Mouse (Mus musculus) limb, embryonic 15.5 days (tissue): ENCODE results near the gene Zfp646. TPM values are rescaled to one million over a fixed set of nuclear protein-coding genes. Genes with fewer than 3 reads are reported as not detected.
A peak's percentile ranks its signal among the peaks of the same experiment; 100 is the strongest.

ENCODE experiments used
- ATAC-seq: fragments of 200-750 bp; cut with Nextera tagmentation; 2 replicates; pipeline ENCODE4 v1.8.0; 2017; ENCODE audit warnings: low read depth, moderate TSS enrichment; ENCODE audit not compliant: insufficient number of reproducible peaks, low FRiP score, low TSS enrichment
- H3K27ac ChIP-seq: fragments of 300-500 bp; sonication (generic); 2 replicates; pipeline ENCODE4 v1.5.1; 2015; ENCODE audit warnings: moderate library complexity, mild to moderate bottlenecking, inconsistent platforms
- H3K27me3 ChIP-seq: fragments of 300-500 bp; sonication (generic); 2 replicates; pipeline ENCODE4 v1.6.1; 2015; ENCODE audit warnings: inconsistent platforms
- H3K36me3 ChIP-seq: fragments of 300-500 bp; sonication (generic); 2 replicates; pipeline ENCODE4 v1.6.1; 2015; ENCODE audit warnings: inconsistent platforms
- H3K4me1 ChIP-seq: fragments of 300-500 bp; sonication (generic); 2 replicates; pipeline ENCODE4 v1.6.1; 2015; ENCODE audit warnings: inconsistent platforms
- H3K4me2 ChIP-seq: fragments of 300-500 bp; sonication (generic); 2 replicates; pipeline ENCODE4 v1.6.1; 2015; ENCODE audit warnings: mild to moderate bottlenecking, inconsistent platforms
- H3K4me3 ChIP-seq: fragments of 300-500 bp; sonication (generic); 2 replicates; pipeline ENCODE4 v1.5.1; 2015; ENCODE audit warnings: mild to moderate bottlenecking, inconsistent platforms
- H3K9ac ChIP-seq: fragments of 300-500 bp; sonication (generic); 2 replicates; pipeline ENCODE4 v1.6.1; 2015; ENCODE audit warnings: inconsistent platforms
- H3K9me3 ChIP-seq: fragments of 300-500 bp; sonication (generic); 2 replicates; pipeline ENCODE4 v1.6.1; 2016; ENCODE audit warnings: inconsistent platforms
- WGBS: fragments of 180-500 bp; shearing (Covaris S2); methylation state at CpG from one replicate; pipeline ENCODE4 v1.1.7; 2015; 5-methylcytosine and 5-hydroxymethylcytosine counted together
- polyA plus RNA-seq: library from polyadenylated mRNA; unstranded; fragments of >200 nt; fragmentation: Nextera tagmentation; extraction: Ambion mirVana; gene quantifications from 2 replicates; pipeline ENCODE4 v1.2.1, GENCODE M21; 2015

Gene Zfp646
- polyA plus RNA-seq, 1 experiment from 2014 or later = 10.0 TPM

- H3K9ac ChIP-seq = peak within 1 kb of the TSS; percentile 66
- peak within 1 kb of the TSS; percentile 74 for H3K4me2 ChIP-seq
- H3K27me3 ChIP-seq = no peaks in the 10 kb centered on the region
- H3K36me3 ChIP-seq = peaks cover 41% of the 10 kb centered on the region
- H3K4me1 ChIP-seq = peaks cover 10% of the 10 kb centered on the region
- peak within 1 kb of the TSS; percentile 62 for H3K4me3 ChIP-seq
- ATAC-seq = peak; percentile 81
- 4% methylated on average over 38 of the region's 38 CpGs for WGBS
- peak within 1 kb of the TSS; percentile 88 for H3K27ac ChIP-seq
- H3K9me3 ChIP-seq = no peaks in the 10 kb centered on the region
Observed at GRCm38 (mm10) chr7:127903971-127904796, 28.2 kb downstream of the Zfp646 start, which contains the start of gene Bckdk. Bckdk (plus strand) TSS chr7:127904082.

DNA sequence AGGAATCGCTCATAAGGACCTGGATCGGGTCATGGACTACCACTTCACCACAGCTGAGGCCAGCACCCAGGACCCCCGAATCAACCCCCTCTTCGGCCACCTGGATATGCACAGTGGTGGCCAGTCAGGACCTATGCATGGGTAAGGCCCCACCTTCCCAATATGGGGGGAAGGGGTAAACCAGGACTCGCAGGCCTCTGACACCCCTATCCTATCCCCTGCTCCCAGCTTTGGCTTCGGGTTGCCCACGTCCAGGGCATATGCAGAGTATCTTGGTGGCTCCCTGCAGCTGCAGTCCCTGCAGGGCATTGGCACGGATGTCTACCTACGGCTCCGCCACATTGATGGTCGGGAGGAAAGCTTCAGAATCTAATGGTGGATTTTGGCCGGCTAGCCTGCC is 31.9 kb downstream of the Zfp646 start:
- Histone ChIP-seq H3K9me3 (no peaks in the 10 kb centered on the region), H3K4me2 (no peak overlapping the region), H3K27ac (no peak overlapping the region), H3K27me3 (no peaks in the 10 kb centered on the region), H3K36me3 (peaks cover 50% of the 10 kb centered on the region), H3K9ac (no peak overlapping the region), H3K4me1 (peaks cover 14% of the 10 kb centered on the region), H3K4me3 (no peak overlapping the region)
- ATAC-seq = no peak
- 95% methylated on average over 12 of the region's 12 CpGs for WGBS

DNA sequence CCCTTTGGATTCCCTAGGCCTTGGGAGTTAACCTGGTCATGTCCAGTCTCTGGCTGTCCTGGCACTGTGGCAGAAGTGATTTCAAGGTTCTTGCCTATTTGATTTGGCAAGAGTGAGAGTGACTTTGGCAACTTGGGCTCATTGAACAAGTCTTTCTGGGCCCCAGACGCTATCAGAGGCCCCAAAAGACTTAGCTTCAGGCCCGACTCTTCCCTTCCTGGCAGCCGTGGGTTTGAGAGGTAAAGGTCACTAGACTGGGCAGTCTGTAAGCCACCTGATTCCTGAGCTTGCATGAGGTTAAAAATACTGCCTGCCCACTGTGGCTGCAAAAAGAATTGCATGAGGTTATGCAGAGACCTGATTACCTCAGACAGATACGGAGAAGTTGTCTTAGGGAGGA is 32.6 kb downstream of the Zfp646 start:
- ATAC-seq = no peak
- Histone ChIP-seq H3K4me1 (peaks cover 18% of the 10 kb centered on the region), H3K27ac (no peak overlapping the region), H3K9ac (no peak overlapping the region), H3K36me3 (peaks cover 50% of the 10 kb centered on the region), H3K9me3 (no peaks in the 10 kb centered on the region), H3K4me2 (no peak overlapping the region), H3K27me3 (no peaks in the 10 kb centered on the region), H3K4me3 (no peak overlapping the region)
- WGBS = 87% methylated on average over 4 of the region's 4 CpGs

GRCm38 (mm10) chr7:127912190-127912871 is 36.3 kb downstream of the Zfp646 start, which contains the start of gene Kat8:
Kat8 (plus strand) TSS chr7:127912516.
- no peaks in the 10 kb centered on the region for H3K27me3 ChIP-seq
- WGBS = 1% methylated on average over 40 of the region's 40 CpGs
- peaks cover 49% of the 10 kb centered on the region for H3K36me3 ChIP-seq
- H3K27ac ChIP-seq = peak within 1 kb of the TSS; percentile 94
- H3K4me2 ChIP-seq = peak within 1 kb of the TSS; percentile 62
- peak; percentile 90 for ATAC-seq
- H3K4me3 ChIP-seq = peak within 1 kb of the TSS; percentile 94
- H3K9me3 ChIP-seq = no peaks in the 10 kb centered on the region
- peaks cover 7% of the 10 kb centered on the region for H3K4me1 ChIP-seq
- peak within 1 kb of the TSS; percentile 87 for H3K9ac ChIP-seq

DNA sequence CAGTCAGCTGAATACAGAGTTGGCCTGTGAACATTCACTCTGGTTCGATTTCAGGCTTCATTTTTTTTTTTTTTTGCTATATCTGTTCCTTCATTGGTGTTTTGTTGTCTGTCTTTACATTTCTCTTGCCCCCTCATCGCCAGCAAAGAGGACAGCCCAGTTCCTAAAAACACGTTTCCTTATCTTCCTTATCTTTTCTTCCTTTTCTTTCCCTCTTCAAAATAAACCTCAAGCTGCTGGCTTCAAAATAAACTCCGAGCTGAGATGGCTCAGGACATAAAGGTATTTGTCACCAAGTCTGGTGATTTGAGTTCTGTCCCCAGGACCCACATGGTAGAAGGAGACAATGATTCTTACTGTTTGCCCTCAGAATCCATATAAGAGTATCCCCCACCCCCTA is 36.9 kb downstream of the Zfp646 start:
- Histone ChIP-seq H3K27me3 (no peaks in the 10 kb centered on the region), H3K4me2 (peak overlapping the region; percentile 62), H3K4me3 (peak overlapping the region; percentile 94), H3K27ac (peak overlapping the region; percentile 94), H3K36me3 (peaks cover 47% of the 10 kb centered on the region), H3K9ac (peak overlapping the region; percentile 87), H3K4me1 (peaks cover 7% of the 10 kb centered on the region), H3K9me3 (no peaks in the 10 kb centered on the region)
- 18% methylated on average over 4 of the region's 4 CpGs for WGBS
- ATAC-seq = no peak

GRCm38 (mm10) chr7:127915293-127915692 is 39.3 kb downstream of the Zfp646 start:
- ATAC-seq = no peak
- Histone ChIP-seq H3K4me1 (peaks cover 7% of the 10 kb centered on the region), H3K27ac (no peak overlapping the region), H3K27me3 (no peaks in the 10 kb centered on the region), H3K36me3 (peaks cover 37% of the 10 kb centered on the region), H3K9me3 (no peaks in the 10 kb centered on the region), H3K4me3 (no peak overlapping the region), H3K9ac (no peak overlapping the region), H3K4me2 (no peak overlapping the region)
- WGBS = 84% methylated on average over 12 of the region's 12 CpGs

GRCm38 (mm10) chr7:127918203-127918602 is 42.2 kb downstream of the Zfp646 start:
- 53% methylated on average over 3 of the region's 3 CpGs for WGBS
- no peaks in the 10 kb centered on the region for H3K27me3 ChIP-seq
- H3K27ac ChIP-seq = no peak overlapping the region
- peaks cover 56% of the 10 kb centered on the region for H3K36me3 ChIP-seq
- no peak overlapping the region for H3K9ac ChIP-seq
- no peak overlapping the region for H3K4me3 ChIP-seq
- peaks cover under 1% of the 10 kb centered on the region for H3K4me1 ChIP-seq
- ATAC-seq = no peak
- no peak overlapping the region for H3K4me2 ChIP-seq
- H3K9me3 ChIP-seq = no peaks in the 10 kb centered on the region

GRCm38 (mm10) chr7:127919290-127919689 is 43.3 kb downstream of the Zfp646 start:
- H3K27me3 ChIP-seq = no peaks in the 10 kb centered on the region
- H3K27ac ChIP-seq = no peak overlapping the region
- no peak for ATAC-seq
- WGBS = 80% methylated on average over 7 of the region's 7 CpGs
- no peak overlapping the region for H3K9ac ChIP-seq
- H3K4me2 ChIP-seq = no peak overlapping the region
- H3K9me3 ChIP-seq = no peaks in the 10 kb centered on the region
- H3K4me3 ChIP-seq = no peak overlapping the region
- no peaks in the 10 kb centered on the region for H3K4me1 ChIP-seq
- H3K36me3 ChIP-seq = peaks cover 62% of the 10 kb centered on the region

GRCm38 (mm10) chr7:127921516-127921915 is 45.5 kb downstream of the Zfp646 start:
- ATAC-seq = no peak
- no peak overlapping the region for H3K4me3 ChIP-seq
- WGBS = 70% methylated on average over 8 of the region's 8 CpGs
- no peak overlapping the region for H3K9ac ChIP-seq
- H3K36me3 ChIP-seq = peaks cover 69% of the 10 kb centered on the region
- H3K27ac ChIP-seq = no peak overlapping the region
- H3K4me1 ChIP-seq = no peaks in the 10 kb centered on the region
- H3K27me3 ChIP-seq = no peaks in the 10 kb centered on the region
- no peaks in the 10 kb centered on the region for H3K9me3 ChIP-seq
- H3K4me2 ChIP-seq = no peak overlapping the region

GRCm38 (mm10) chr7:127922451-127923275 is 46.6 kb downstream of the Zfp646 start:
- Histone ChIP-seq H3K9me3 (no peaks in the 10 kb centered on the region), H3K36me3 (peaks cover 68% of the 10 kb centered on the region), H3K4me2 (no peak overlapping the region), H3K27ac (no peak overlapping the region), H3K4me3 (no peak overlapping the region), H3K27me3 (peaks cover 2% of the 10 kb centered on the region; the same call in 1 of the 2 replicates), H3K4me1 (no peaks in the 10 kb centered on the region), H3K9ac (no peak overlapping the region)
- ATAC-seq = no peak
- 71% methylated on average over 6 of the region's 6 CpGs for WGBS

GRCm38 (mm10) chr7:127923714-127924113 is 47.7 kb downstream of the Zfp646 start:
- ATAC-seq = no peak
- H3K36me3 ChIP-seq = peaks cover 63% of the 10 kb centered on the region
- H3K27me3 ChIP-seq = peaks cover 12% of the 10 kb centered on the region; the same call in 1 of the 2 replicates
- no peak overlapping the region for H3K9ac ChIP-seq
- H3K9me3 ChIP-seq = no peaks in the 10 kb centered on the region
- WGBS = 88% methylated on average over 5 of the region's 5 CpGs
- no peak overlapping the region for H3K27ac ChIP-seq
- H3K4me3 ChIP-seq = no peak overlapping the region
- H3K4me1 ChIP-seq = peaks cover 2% of the 10 kb centered on the region; the same call in 1 of the 2 replicates
- H3K4me2 ChIP-seq = no peak overlapping the region
